Mouse (Mus musculus) right cerebral cortex, postnatal 14 days (tissue): ENCODE results near the gene Gm10203.
"Not testable (repeated sequence)": the region's sequence is repeated elsewhere in the genome, so short reads cannot be mapped to it uniquely, and the experiment has no call there.

Experiments
- DNase-seq: peaks from one replicate; pipeline ENCODE4 v3.0.0; 2022

Gene Gm10203

GRCm38 (mm10) chr6:149129870-149130269 lies at the start of gene Gm10203:
TSS of gene Gm10203 (plus strand) at chr6:149130170.
- not testable (repeated sequence) for DNase-seq

GRCm38 (mm10) chr6:149092406-149092805 lies 37.6 kb upstream of the Gm10203 start:
- no peak for DNase-seq

GRCm38 (mm10) chr6:149093465-149093864 lies 36.5 kb upstream of the Gm10203 start:
- no peak for DNase-seq

- DNase-seq, result no peak
These were observed 35.4 kb upstream of the Gm10203 start for GRCm38 (mm10) chr6:149094555-149094954.

GRCm38 (mm10) chr6:149095389-149095788 lies 34.6 kb upstream of the Gm10203 start:
- DNase-seq, result no peak

DNA sequence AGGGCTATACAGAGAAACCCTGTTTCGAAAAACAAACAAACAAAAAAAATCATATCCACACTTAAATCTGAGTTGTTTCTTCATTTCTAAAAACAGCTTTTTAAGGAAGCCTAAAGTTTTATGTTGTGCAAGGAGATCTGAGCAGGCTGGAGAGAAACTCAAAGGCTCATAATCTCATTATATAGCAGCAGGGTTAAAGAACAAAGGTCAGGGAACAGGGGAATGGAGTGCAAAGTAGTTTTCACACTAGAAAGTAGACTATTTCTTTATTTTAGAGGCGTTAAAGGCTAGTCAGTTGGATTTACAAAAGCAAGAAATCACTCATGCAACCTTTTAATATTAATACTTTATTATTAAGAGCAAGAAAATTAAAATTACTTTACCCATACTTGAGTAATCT lies 33.7 kb upstream of the Gm10203 start:
- no peak for DNase-seq

DNA sequence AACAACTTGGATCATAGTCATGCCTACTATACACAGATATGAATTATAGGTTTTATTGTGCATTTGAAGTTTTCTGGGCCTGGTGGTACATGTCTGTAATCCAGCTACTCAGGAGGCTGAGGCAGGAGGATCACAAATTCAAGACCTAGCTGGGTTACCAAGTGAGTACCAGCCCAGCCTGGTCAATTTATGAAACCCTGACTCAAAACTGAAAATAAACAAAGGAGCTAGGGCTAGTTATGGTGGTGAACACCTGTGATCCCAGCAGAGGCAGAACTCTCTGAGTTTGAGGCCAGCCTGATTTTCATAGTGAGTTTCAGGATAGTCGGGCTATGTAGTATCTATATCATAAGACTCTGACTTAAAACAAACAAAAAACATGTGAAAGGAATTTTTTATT lies 32.7 kb upstream of the Gm10203 start:
- DNase-seq, result no peak

DNA sequence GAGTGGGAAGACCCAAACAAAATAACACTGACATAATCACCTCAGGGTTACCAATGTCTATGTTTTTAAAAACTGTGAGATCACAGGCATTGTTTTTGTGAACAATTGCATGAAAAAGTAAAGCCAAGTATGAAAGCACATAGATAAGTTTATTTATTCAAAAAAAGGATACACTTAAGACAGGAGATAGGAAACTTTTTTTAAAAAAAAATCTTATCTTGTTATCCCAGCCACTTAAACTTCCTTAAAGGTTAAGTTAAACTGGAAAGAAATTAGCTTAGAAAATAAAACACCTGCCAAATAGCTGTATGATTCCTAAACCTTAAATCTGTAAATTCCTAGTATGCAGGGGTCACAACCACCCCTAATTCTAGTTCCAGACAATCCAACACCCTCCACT lies 31.0 kb upstream of the Gm10203 start:
- DNase-seq, result no peak

GRCm38 (mm10) chr6:149100174-149101075 lies 29.5 kb upstream of the Gm10203 start:
- peak; percentile 67 for DNase-seq

DNA sequence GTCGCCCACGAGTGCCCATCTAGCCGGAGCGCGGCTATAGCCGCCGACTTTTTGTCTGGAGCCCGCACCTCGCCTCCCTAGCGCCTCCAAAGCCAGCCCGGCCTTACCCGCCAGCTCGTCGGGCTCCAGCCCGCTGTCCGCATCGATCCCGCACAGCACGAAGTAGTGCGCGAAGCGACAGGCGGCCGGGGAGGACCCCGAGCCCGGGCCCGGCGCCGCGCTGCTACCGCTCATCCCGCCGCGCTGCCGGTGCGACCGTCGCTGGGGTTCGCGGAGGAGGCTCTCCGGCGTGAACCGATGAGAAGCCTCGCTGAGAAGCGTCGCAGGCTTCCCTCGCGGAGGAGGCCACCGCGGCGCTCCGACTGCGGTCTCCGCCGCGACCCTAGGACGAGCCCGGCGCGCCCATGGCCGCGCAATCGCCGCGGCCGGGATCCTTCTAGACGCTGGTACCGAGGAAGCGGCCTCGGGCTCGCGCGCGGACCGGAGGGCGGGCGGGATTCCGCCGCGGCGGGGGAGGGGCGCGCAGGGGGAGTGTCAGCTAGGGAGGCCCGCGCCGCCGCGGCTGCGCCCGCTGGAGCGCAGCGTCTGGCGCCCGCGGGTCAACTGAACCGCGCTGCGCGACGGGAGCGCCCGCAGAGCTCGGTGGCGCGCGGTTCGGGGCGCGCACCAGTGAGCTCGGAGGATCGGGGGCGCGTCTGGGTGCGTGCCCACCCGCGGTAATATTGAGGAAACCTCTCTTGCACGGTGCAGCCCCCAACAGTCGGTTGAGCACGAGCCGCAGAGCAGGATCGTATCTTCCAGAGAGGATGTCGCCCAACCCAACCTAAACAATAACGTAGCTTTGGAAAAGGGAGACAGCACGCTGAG lies 28.7 kb upstream of the Gm10203 start, which contains the start of gene Dennd5b:
TSS of gene Dennd5b (minus strand) at position 605 of the 867 bp plus-strand sequence.
- peak; percentile 79 for DNase-seq

- no peak for DNase-seq
These were observed 28.1 kb upstream of the Gm10203 start for GRCm38 (mm10) chr6:149101943-149102243.

DNA sequence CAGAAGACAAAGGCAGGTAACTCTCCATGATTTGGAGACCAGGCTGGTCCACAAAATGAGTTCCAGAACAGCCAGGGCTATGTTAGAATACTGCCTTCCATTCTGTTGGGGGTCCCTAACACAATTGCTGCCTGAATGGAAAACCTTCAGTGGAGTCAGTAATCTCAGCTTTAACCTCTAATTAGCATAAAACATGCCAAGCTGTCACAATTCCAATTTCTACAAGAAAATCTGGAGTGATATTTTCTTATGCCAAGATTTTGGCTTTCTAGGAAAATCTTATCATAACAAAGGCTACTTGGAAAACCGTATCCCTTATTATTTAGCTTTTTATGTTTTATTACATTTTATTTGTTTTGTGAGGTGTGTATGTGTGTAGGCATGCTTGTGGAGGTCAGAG lies 26.5 kb upstream of the Gm10203 start:
- DNase-seq, result no peak

DNA sequence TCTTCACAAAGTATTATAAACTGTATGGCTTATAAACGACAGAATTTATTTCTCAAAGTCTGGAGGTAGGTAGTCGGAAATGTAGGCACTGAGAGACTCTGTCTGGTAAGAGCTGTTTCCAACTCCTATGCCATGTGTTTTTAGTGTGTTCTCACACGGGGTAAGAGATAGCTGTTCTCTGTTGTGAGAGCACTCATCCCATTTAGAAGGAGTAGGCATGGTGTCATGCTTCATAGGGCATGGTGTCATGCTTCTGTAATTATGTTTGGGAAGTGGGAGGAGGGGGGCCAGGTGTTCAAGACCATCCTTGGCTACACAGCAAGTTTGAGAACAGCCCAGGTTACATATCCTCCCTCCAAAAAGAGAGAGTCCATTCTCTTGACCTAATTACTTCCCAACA lies 22.4 kb upstream of the Gm10203 start:
- no peak for DNase-seq

DNA sequence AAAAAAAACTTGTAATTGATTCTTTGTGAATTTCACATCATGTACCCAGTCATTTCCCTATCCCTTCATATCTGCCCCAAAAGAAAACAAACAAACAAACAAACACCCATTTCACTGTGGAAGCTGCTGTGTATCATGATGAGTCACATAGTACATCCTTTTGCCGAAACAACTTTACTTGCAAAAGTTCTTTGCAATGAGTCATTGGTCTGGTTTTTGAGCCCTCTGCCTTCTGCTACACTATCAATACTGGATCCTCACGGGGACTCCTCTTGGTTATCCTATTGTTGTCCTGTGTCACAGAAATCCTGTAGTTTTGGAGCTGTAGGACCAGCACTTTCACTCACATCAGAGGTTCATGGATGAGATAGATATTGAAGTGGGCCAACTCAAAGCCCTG lies 21.1 kb upstream of the Gm10203 start:
- DNase-seq, result no peak

DNA sequence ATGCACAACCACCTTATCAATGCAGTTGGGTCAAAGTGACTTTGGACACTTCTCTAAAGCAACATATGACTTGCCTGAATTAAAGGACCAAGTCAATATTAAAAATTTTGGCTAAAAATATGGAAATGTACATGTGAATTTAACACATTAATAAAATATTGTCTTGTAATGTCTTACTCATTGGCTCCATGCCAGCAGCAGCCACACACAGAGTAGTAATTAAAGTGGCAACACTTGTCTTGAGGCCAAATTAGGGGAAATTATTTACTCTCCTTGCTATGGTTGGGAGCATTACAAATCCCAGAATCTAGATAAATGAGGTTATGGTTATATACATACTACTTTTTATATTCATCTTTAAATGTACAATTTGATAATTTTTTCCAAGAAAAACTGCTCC lies 13.0 kb upstream of the Gm10203 start:
- DNase-seq, result no peak

GRCm38 (mm10) chr6:149118935-149119334 lies 11.0 kb upstream of the Gm10203 start:
- no peak for DNase-seq

- DNase-seq, result peak; percentile 27
These were observed 10.1 kb upstream of the Gm10203 start for GRCm38 (mm10) chr6:149119853-149120252.

DNA sequence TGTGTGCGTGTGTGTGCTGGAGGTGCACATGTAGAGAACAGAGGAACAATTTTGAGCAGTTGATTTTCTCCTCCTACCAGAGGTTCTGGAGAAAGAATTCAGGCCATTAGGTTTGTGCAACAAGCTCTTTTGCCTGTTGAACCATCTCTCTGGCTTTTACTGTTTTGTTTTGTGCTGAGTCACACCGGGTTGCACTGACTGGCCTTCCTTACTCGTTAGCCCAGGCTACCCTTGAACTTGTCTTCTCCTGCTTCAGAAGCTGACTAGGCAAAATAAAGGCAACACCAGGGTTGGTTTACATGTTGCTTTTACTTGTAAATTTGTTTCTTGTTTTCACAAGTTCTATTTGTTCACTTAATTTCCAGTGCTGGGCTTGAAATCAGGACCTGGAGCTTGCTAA lies 6.9 kb upstream of the Gm10203 start:
- no peak for DNase-seq

GRCm38 (mm10) chr6:149126675-149127074 lies 3.3 kb upstream of the Gm10203 start:
- DNase-seq, result peak; percentile 11

- DNase-seq, result no peak
These were observed 1.1 kb downstream of the Gm10203 start for GRCm38 (mm10) chr6:149131111-149131510.

- DNase-seq, result peak; percentile 9
These were observed 2.5 kb downstream of the Gm10203 start for GRCm38 (mm10) chr6:149132311-149133077.

DNA sequence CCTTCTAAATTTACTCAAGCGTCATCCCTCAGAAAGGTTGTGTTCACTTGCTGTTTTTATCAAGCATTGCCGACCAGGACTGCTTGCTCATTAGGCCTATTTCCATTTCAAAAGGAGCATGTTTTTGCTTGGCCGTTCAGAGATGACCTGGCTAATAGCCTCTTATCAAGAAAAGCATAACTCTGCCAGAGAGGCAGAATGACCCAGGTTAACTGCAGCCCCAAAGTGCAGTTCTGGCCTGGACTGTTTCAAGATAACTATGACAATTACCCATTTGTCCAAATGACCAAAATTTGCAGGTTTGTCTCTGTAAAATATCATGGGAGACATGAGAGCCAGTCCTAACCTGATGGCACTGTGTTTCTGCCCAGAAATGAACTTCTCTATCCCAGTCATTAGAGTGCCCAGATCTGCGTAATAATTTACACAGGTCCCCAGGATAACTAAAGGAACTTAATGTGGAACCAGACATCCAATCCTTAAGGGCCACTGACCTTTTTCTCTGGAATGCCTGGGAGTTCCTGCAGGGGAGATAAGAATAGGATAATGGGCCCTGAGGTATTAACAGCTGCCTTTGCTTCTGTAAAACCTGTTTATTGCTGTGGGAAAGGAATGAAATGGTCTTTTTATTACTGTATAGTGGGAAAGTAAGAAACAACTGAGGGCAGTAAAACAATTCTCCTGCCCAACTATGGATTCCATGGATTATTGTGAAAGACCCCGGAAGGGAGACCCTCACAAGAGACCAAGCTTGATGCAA lies 4.6 kb downstream of the Gm10203 start:
- no peak for DNase-seq
